In the genomic region with DNA sequence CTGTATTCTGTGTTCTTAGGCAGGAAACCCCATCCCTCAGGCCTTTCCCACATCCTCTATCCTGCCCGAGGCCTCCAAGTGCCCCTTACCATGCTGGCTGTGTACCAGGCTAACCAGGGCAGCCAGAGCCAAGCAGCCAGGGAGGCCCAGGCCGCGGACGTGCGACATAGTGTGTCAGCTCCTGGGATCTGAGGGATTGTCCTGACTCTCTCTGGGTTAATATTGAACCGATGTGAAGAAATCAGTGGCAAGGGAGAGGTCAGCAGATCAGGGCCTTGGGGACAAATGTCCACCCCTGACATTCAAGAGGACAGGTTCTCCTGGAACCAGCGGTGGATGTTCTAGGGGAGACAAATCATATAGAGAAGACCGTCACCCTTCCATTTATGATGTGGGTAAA, we compare ENCODE assay signal across 19 mouse cellular contexts. TPM values are rescaled to one million over a fixed set of nuclear protein-coding genes. Genes with fewer than 3 reads are reported as not detected.
DNase-seq lines count a peak whose midpoint lies in the region; ATAC-seq and TF ChIP-seq lines count a peak whose summit lies in the region.
"Had no signal": no experiment of that assay in that cellular context is flagged by ENCODE, and none has a peak within 500 bp of the region (broad histone marks: within the 10 kb centered on the region; RNA-seq: fewer than 3 reads in every experiment).

A gene (minus strand): TSS at position 186 of the 400 bp plus-strand sequence.

- 83% methylated on average over 8 of the region's 8 CpGs for WGBS in thymus, adult 2 months
- WGBS in liver, embryonic 15.5 days (ENCODE audit: insufficient replicate concordance) = 75% methylated on average over 8 of the region's 8 CpGs
- 77% methylated on average over 8 of the region's 8 CpGs for WGBS in lung, adult 2 months

- peak within 1 kb of the TSS; percentile 80 for H3K27ac ChIP-seq in thymus, adult 2 months (ENCODE audit: control insufficient read depth, insufficient read depth, low read length)
- H3K27ac ChIP-seq in liver, embryonic 15.5 days (replicated peaks) = peak within 1 kb of the TSS; percentile 78
- H3K27ac ChIP-seq: forebrain, embryonic 12.5 days; hindbrain, embryonic 13.5 days; macrophage; midbrain, embryonic 15.5 days had no signal

- no peak for DNase-seq in adrenal gland, postnatal 14 days
- DNase-seq in adrenal gland, postnatal 4 days (ENCODE audit: low spot score in 2 of 2) = no peak
- no peak for DNase-seq in thymus, adult 2 months
- DNase-seq in thymus, postnatal 0 days (ENCODE audit: low spot score) = no peak
- peak; percentile 80 for DNase-seq in yolk sac, embryonic 10.5 days (ENCODE audit: low spot score)
- no peak for DNase-seq in lung, adult 2 months
- DNase-seq: cerebellum, postnatal 14 days; kidney, adult 18-20 months; lung, embryonic 14.5 days; thymus, postnatal 14 days had no signal

- H3K4me1 ChIP-seq in thymus, adult 2 months (replicated peaks; ENCODE audit: control insufficient read depth, insufficient read depth, low read length) = peaks cover 74% of the 10 kb centered on the region
- H3K4me1 ChIP-seq in liver, embryonic 15.5 days (replicated peaks) = peaks cover 48% of the 10 kb centered on the region
- no peaks in the 10 kb centered on the region for H3K4me1 ChIP-seq in lung, adult 2 months (ENCODE audit: control insufficient read depth, insufficient read depth, low read length)
- H3K4me1 ChIP-seq: forebrain, embryonic 12.5 days; hindbrain, embryonic 13.5 days; midbrain, embryonic 15.5 days had no signal

- H3K36me3 ChIP-seq in thymus, adult 2 months (ENCODE audit: control insufficient read depth, insufficient read depth, low read length) = no peaks in the 10 kb centered on the region
- H3K36me3 ChIP-seq in liver, embryonic 15.5 days (replicated peaks) = peaks cover 4% of the 10 kb centered on the region; the same call in 1 of the 2 replicates
- H3K36me3 ChIP-seq: forebrain, embryonic 12.5 days; hindbrain, embryonic 13.5 days; midbrain, embryonic 15.5 days had no signal

- peak within 1 kb of the TSS; percentile 46 for H3K9ac ChIP-seq in liver, embryonic 15.5 days
- H3K9ac ChIP-seq: forebrain, embryonic 12.5 days; hindbrain, embryonic 13.5 days; lung, embryonic 14.5 days; midbrain, embryonic 15.5 days had no signal

- no peak for TF ChIP-seq CTCF in thymus, adult 2 months (IDR thresholded peaks at IDR 0.05; ENCODE audit: borderline replicate concordance, control insufficient read depth, extremely low read depth, insufficient read depth, low read length, poor library complexity)
- no peak for TF ChIP-seq CTCF in lung, adult 2 months (IDR thresholded peaks at IDR 0.05; ENCODE audit: insufficient read depth, low read length)

- peak; percentile 49 for ATAC-seq in liver, embryonic 15.5 days (ENCODE audit: insufficient read depth)
- ATAC-seq in megakaryocyte, adult 5-6 weeks (ENCODE audit: poor library complexity, severe bottlenecking) = no peak
- ATAC-seq: midbrain, embryonic 15.5 days had no signal

- no peaks in the 10 kb centered on the region for H3K9me3 ChIP-seq in liver, embryonic 15.5 days (replicated peaks)
- H3K9me3 ChIP-seq: forebrain, embryonic 12.5 days; hindbrain, embryonic 13.5 days; midbrain, embryonic 15.5 days had no signal

- no peak for TF ChIP-seq POLR2A in thymus, adult 2 months (IDR thresholded peaks at IDR 0.05; ENCODE audit: control insufficient read depth, extremely low read depth, insufficient read depth, low read length, poor library complexity)
- TF ChIP-seq POLR2A in lung, adult 2 months (IDR thresholded peaks at IDR 0.05; ENCODE audit: borderline replicate concordance, extremely low read depth, low read depth, low read length) = no peak

- H3K4me3 ChIP-seq in thymus, adult 2 months (ENCODE audit: control insufficient read depth, insufficient read depth, low read length) = no peak within 1 kb of the TSS
- peak within 1 kb of the TSS; percentile 47 for H3K4me3 ChIP-seq in liver, embryonic 15.5 days (replicated peaks)
- no peak within 1 kb of the TSS for H3K4me3 ChIP-seq in lung, adult 2 months (replicated peaks; ENCODE audit: extremely low read depth, low read depth, low read length)
- H3K4me3 ChIP-seq: forebrain, embryonic 12.5 days; hindbrain, embryonic 13.5 days; midbrain, embryonic 15.5 days had no signal

- H3K27me3 ChIP-seq in thymus, adult 2 months (ENCODE audit: control insufficient read depth, insufficient read depth, low read length) = no peaks in the 10 kb centered on the region
- H3K27me3 ChIP-seq in liver, embryonic 15.5 days = no peaks in the 10 kb centered on the region
- H3K27me3 ChIP-seq: CH12.LX; forebrain, embryonic 12.5 days; hindbrain, embryonic 13.5 days; midbrain, embryonic 15.5 days had no signal

- H3K4me2 ChIP-seq in liver, embryonic 15.5 days = peak within 1 kb of the TSS; percentile 57
- H3K4me2 ChIP-seq: forebrain, embryonic 12.5 days; hindbrain, embryonic 13.5 days; lung, embryonic 14.5 days; midbrain, embryonic 15.5 days had no signal

RNA-seq across cellular contexts. Expression of the gene that starts here (rescaled TPM):
- 14.0 and 232 TPM in 2 replicates for total RNA-seq in adrenal gland, postnatal 14 days (2021)
- total RNA-seq in adrenal gland, postnatal 4 days (2021) = 100 to 1,000 TPM in 1 of 2 experiments, 1 to 10 TPM in 1; 4.0 to 135 TPM
- 0.62 and 5.1 TPM in 2 replicates for polyA plus RNA-seq in thymus, adult 2 months (2012; rRNA removed)
- polyA plus RNA-seq in thymus, postnatal 0 days (2015; fragmentation: Nextera tagmentation; extraction: Ambion mirVana) = 0.98 and 1.0 TPM in 2 replicates
- polyA plus RNA-seq in liver, embryonic 15.5 days (2015; fragmentation: Nextera tagmentation; extraction: Ambion mirVana) = 365 and 498 TPM in 2 replicates
- polyA plus RNA-seq in lung, adult 2 months (2012; rRNA removed) = 0.44 and 1.2 TPM in 2 replicates
- total RNA-seq in megakaryocyte, adult 5-6 weeks (2015) = not detected in 2 replicates
- not detected in 2 replicates for total RNA-seq in megakaryocyte, adult 5-6 weeks (2017)
- total RNA-seq: left cerebral cortex, postnatal 36 days had no signal
- polyA plus RNA-seq: embryonic facial prominence, embryonic 11.5 days; hindbrain, embryonic 13.5 days; macrophage had no signal

Comparison
In these comparisons a context has a peak if more than half of its experiments do, and no peak if none do; other contexts are left out.
1. RNA of the gene that starts here (total RNA-seq): 14.0 to 232 TPM in adrenal gland, postnatal 14 days and 4.0 to 135 TPM in adrenal gland, postnatal 4 days; not detected in megakaryocyte, adult 5-6 weeks; every median in the first group is over 4 times any median in the second.
2. RNA of the gene that starts here (polyA plus RNA-seq): 365 to 498 TPM in liver, embryonic 15.5 days; 0.44 to 1.2 TPM in lung, adult 2 months, 0.98 to 1.0 TPM in thymus, postnatal 0 days and 0.62 to 5.1 TPM in thymus, adult 2 months; every median in the first group is over 10 times any median in the second.